Mouse (Mus musculus) WW6 (cell line): ENCODE data around the gene Trmt1l.
A peak's percentile ranks its signal among the peaks of the same experiment; 100 is the strongest.
"Not testable (repeated sequence)": the region's sequence is repeated elsewhere in the genome, so short reads cannot be mapped to it uniquely, and the experiment has no call there.

Experiments used
- DNase-seq: peaks from one replicate; pipeline ENCODE4 v3.0.0-alpha.2; 2013; ENCODE audit warnings: low read depth, low spot score

Gene Trmt1l

GRCm38 (mm10) chr1:151428263-151429221 lies at the start of gene Trmt1l, which contains the start of gene Swt1:
Gene Trmt1l (plus strand): TSS chr1:151428542.
Gene Swt1 (minus strand): TSS chr1:151428455.
- peak; percentile 99 for DNase-seq

GRCm38 (mm10) chr1:151390029-151390428 lies 38.3 kb upstream of the Trmt1l start:
- peak; percentile 9 for DNase-seq

GRCm38 (mm10) chr1:151409827-151410226 lies 18.5 kb upstream of the Trmt1l start:
- DNase-seq: no peak

GRCm38 (mm10) chr1:151422178-151422577 lies 6.2 kb upstream of the Trmt1l start:
- no peak for DNase-seq

- no peak for DNase-seq
These were observed 1.3 kb upstream of the Trmt1l start for GRCm38 (mm10) chr1:151426947-151427600.

- DNase-seq: no peak
These were observed 467 bp upstream of the Trmt1l start for GRCm38 (mm10) chr1:151427888-151428262.

- no peak for DNase-seq
These were observed 974 bp downstream of the Trmt1l start for GRCm38 (mm10) chr1:151429316-151429715.

- DNase-seq: no peak
These were observed 7.1 kb downstream of the Trmt1l start for GRCm38 (mm10) chr1:151435431-151435830.

- no peak for DNase-seq
These were observed 21.5 kb downstream of the Trmt1l start for GRCm38 (mm10) chr1:151449866-151450265.

GRCm38 (mm10) chr1:151450851-151451250 lies 22.5 kb downstream of the Trmt1l start:
- no peak for DNase-seq

- no peak for DNase-seq
These were observed 23.6 kb downstream of the Trmt1l start for GRCm38 (mm10) chr1:151451946-151452345.

GRCm38 (mm10) chr1:151457087-151457486 lies 28.7 kb downstream of the Trmt1l start:
- DNase-seq: no peak

GRCm38 (mm10) chr1:151461265-151461664 lies 32.9 kb downstream of the Trmt1l start:
- DNase-seq: no peak

GRCm38 (mm10) chr1:151464914-151465313 lies 36.6 kb downstream of the Trmt1l start:
- no peak for DNase-seq

- no peak for DNase-seq
These were observed 38.2 kb downstream of the Trmt1l start for GRCm38 (mm10) chr1:151466571-151466970.

- no peak for DNase-seq
These were observed 43.1 kb downstream of the Trmt1l start for GRCm38 (mm10) chr1:151471429-151471828.

GRCm38 (mm10) chr1:151472386-151472785 lies 44.0 kb downstream of the Trmt1l start:
- DNase-seq: not testable (repeated sequence)

GRCm38 (mm10) chr1:151482497-151482896 lies 54.2 kb downstream of the Trmt1l start:
- DNase-seq: no peak

- no peak for DNase-seq
These were observed 55.2 kb downstream of the Trmt1l start for GRCm38 (mm10) chr1:151483568-151483967.

- no peak for DNase-seq
These were observed 56.4 kb downstream of the Trmt1l start for GRCm38 (mm10) chr1:151484754-151485153.

- DNase-seq: no peak
These were observed 61.5 kb downstream of the Trmt1l start for GRCm38 (mm10) chr1:151489806-151490205.

GRCm38 (mm10) chr1:151492419-151492818 lies 64.1 kb downstream of the Trmt1l start:
- no peak for DNase-seq

- no peak for DNase-seq
These were observed 65.5 kb downstream of the Trmt1l start for GRCm38 (mm10) chr1:151493826-151494225.
